Mouse (Mus musculus) activated CD4-positive, CD25-positive, alpha-beta regulatory T cell, adult 9 weeks (primary cell): ENCODE measurements around the gene Zc3h15. TPM values are rescaled to one million over a fixed set of nuclear protein-coding genes. Genes with fewer than 3 reads are reported as not detected.

Experiments
- polyA plus RNA-seq: library from polyadenylated mRNA; unstranded; fragments of 100-300 nt; shearing (Covaris generic); gene quantifications from one replicate; pipeline ENCODE4 v1.2.1, GENCODE M21; 2017

The Zc3h15 gene
- polyA plus RNA-seq, result 118 TPM

GRCm38 (mm10) chr2:83644276-83645252 is at the start of gene Zc3h15:
Gene Zc3h15 (plus strand): TSS chr2:83644435.

Other genes with a start within 250 kb of the Zc3h15 start
- 16.6 TPM for gene Itgav, start 80.0 kb downstream of the Zc3h15 start, polyA plus RNA-seq
- 0.05 TPM for gene Fam171b, start 168.2 kb downstream of the Zc3h15 start, polyA plus RNA-seq